Comparison of ENCODE assay signal across 8 mouse cellular contexts in the genomic region with DNA sequence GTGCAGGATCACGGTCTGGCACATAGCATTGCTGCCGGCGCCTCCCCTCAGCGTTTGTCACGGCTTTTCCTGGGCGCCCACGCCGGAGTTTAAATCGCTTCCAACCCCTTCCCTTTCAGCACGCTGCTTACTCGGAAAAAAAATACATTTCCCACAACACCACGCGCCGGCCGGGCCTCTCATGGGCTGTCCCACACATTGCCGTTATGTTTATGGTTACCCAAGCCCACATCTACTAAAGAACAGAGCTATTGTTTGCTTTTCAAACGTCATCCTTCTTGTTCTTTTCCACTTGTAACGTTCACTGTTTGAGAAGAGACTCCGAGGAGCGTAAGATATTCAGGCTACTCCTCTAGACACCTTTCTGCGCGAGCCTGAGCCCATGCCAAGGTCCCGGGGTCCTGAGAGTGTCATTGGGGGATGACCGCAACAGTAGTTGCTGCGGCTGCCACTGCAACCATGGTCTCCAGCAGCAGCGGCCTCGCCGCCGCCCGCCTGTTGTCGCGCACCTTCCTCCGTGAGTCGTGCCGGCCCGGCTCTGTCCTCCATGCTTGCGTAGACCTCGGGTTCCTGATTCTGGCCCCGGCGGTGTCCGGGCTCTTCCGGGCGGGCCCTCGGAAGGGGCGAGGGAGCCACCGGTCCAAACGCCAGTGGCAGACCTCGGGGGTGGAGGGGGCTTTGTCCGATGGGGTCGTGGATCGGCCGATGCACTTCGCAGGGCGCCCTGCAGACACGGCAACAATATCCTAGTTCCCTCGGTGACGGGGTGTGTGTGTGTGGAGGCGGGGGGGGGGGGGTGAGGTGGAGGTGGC. TPM values are rescaled to one million over a fixed set of nuclear protein-coding genes. Genes with fewer than 3 reads are reported as not detected.
DNase-seq lines count a peak whose midpoint lies in the region; ATAC-seq and TF ChIP-seq lines count a peak whose summit lies in the region.

A gene (plus strand): TSS at position 146 of the 812 bp plus-strand sequence.

- no peaks in the 10 kb centered on the region for H3K27me3 ChIP-seq in C2C12 (ENCODE audit: control insufficient read depth, insufficient read depth, insufficient read length)
- H3K27me3 ChIP-seq in erythroblast, embryonic 14.5 days (ENCODE audit: control insufficient read depth): no peaks in the 10 kb centered on the region
- H3K27me3 ChIP-seq in heart, embryonic 12.5 days (replicated peaks): no peaks in the 10 kb centered on the region
- H3K27me3 ChIP-seq in kidney, postnatal 0 days (ENCODE audit: insufficient read depth, low read length): no peaks in the 10 kb centered on the region
- H3K27me3 ChIP-seq in liver, embryonic 11.5 days (replicated peaks; ENCODE audit: control insufficient read depth, insufficient read depth, low read length): no peaks in the 10 kb centered on the region
- no peaks in the 10 kb centered on the region for H3K27me3 ChIP-seq in stomach, embryonic 14.5 days (ENCODE audit: control insufficient read depth, insufficient read depth, low read length)

- peak; percentile 96 for DNase-seq in brain, embryonic 14.5 days (ENCODE audit: low read depth)
- peak; percentile 93 for DNase-seq in kidney, postnatal 0 days (ENCODE audit: low spot score)
- DNase-seq in liver, embryonic 11.5 days (ENCODE audit: low spot score): peak; percentile 86
- DNase-seq in naive thymus-derived CD4-positive, alpha-beta T cell, adult 2 months (ENCODE audit: low read depth): peak; percentile 95

- peak within 1 kb of the TSS; percentile 87 for H3K4me3 ChIP-seq in C2C12 (ENCODE audit: insufficient read depth, poor library complexity, severe bottlenecking)
- peak within 1 kb of the TSS; percentile 94 for H3K4me3 ChIP-seq in erythroblast, embryonic 14.5 days (replicated peaks)
- H3K4me3 ChIP-seq in heart, embryonic 12.5 days: peak within 1 kb of the TSS; percentile 93
- H3K4me3 ChIP-seq in kidney, postnatal 0 days (replicated peaks; ENCODE audit: low read depth, low read length): peak within 1 kb of the TSS; percentile 92
- peak within 1 kb of the TSS; percentile 91 for H3K4me3 ChIP-seq in liver, embryonic 11.5 days (ENCODE audit: low read depth, low read length)
- peak within 1 kb of the TSS; percentile 66 for H3K4me3 ChIP-seq in stomach, embryonic 14.5 days (ENCODE audit: low read depth, low read length)

- no peaks in the 10 kb centered on the region for H3K9me3 ChIP-seq in erythroblast, embryonic 14.5 days (ENCODE audit: control insufficient read depth, low read length)
- no peaks in the 10 kb centered on the region for H3K9me3 ChIP-seq in heart, embryonic 12.5 days (replicated peaks)
- H3K9me3 ChIP-seq in kidney, postnatal 0 days (replicated peaks; ENCODE audit: low read length): no peaks in the 10 kb centered on the region
- no peaks in the 10 kb centered on the region for H3K9me3 ChIP-seq in liver, embryonic 11.5 days (ENCODE audit: control insufficient read depth, low read length)
- H3K9me3 ChIP-seq in stomach, embryonic 14.5 days (ENCODE audit: control insufficient read depth, low read depth, low read length): no peaks in the 10 kb centered on the region

- no peak for TF ChIP-seq CTCF in C2C12 (IDR thresholded peaks at IDR 0.05; ENCODE audit: control insufficient read depth, insufficient read depth, insufficient read length)
- TF ChIP-seq CTCF in brain, embryonic 14.5 days (IDR thresholded peaks at IDR 0.05; ENCODE audit: borderline replicate concordance, extremely low read depth, insufficient read depth, insufficient read length): no peak
- TF ChIP-seq CTCF in kidney, postnatal 0 days (IDR thresholded peaks at IDR 0.05; ENCODE audit: low read depth): no peak

- no peaks in the 10 kb centered on the region for H3K36me3 ChIP-seq in C2C12 (ENCODE audit: control insufficient read depth, insufficient read depth)
- peaks cover 6% of the 10 kb centered on the region for H3K36me3 ChIP-seq in erythroblast, embryonic 14.5 days (ENCODE audit: control insufficient read depth)
- peaks cover 6% of the 10 kb centered on the region for H3K36me3 ChIP-seq in heart, embryonic 12.5 days
- H3K36me3 ChIP-seq in kidney, postnatal 0 days (ENCODE audit: insufficient read depth, low read length): no peaks in the 10 kb centered on the region
- no peaks in the 10 kb centered on the region for H3K36me3 ChIP-seq in liver, embryonic 11.5 days (ENCODE audit: control insufficient read depth, insufficient read depth, low read length)
- H3K36me3 ChIP-seq in stomach, embryonic 14.5 days (ENCODE audit: control insufficient read depth, insufficient read depth, low read length): no peaks in the 10 kb centered on the region

- H3K79me2 ChIP-seq in C2C12 (ENCODE audit: control insufficient read depth, insufficient read depth): peaks cover 50% of the 10 kb centered on the region

- TF ChIP-seq POLR2A in brain, embryonic 14.5 days (IDR thresholded peaks at IDR 0.05; ENCODE audit: borderline replicate concordance, extremely low read depth, insufficient read depth, insufficient read length, poor library complexity, severe bottlenecking): peak; percentile 69; the same call in 1 of the 2 replicates

- peak within 1 kb of the TSS; percentile 85 for H3K27ac ChIP-seq in heart, embryonic 12.5 days (ENCODE audit: poor library complexity, severe bottlenecking)
- peak within 1 kb of the TSS; percentile 87 for H3K27ac ChIP-seq in kidney, postnatal 0 days
- peak within 1 kb of the TSS; percentile 71 for H3K27ac ChIP-seq in liver, embryonic 11.5 days (ENCODE audit: low read depth, low read length)
- peak within 1 kb of the TSS; percentile 59; the same call in 1 of the 2 replicates for H3K27ac ChIP-seq in stomach, embryonic 14.5 days (ENCODE audit: low read length)

- H3K4me2 ChIP-seq in heart, embryonic 12.5 days: peak within 1 kb of the TSS; percentile 66
- H3K4me2 ChIP-seq in kidney, postnatal 0 days (ENCODE audit: low read length): peak within 1 kb of the TSS; percentile 79
- peak within 1 kb of the TSS; percentile 81 for H3K4me2 ChIP-seq in liver, embryonic 11.5 days
- H3K4me2 ChIP-seq in stomach, embryonic 14.5 days (replicated peaks; ENCODE audit: low read depth, low read length): peak within 1 kb of the TSS; percentile 56

- peaks cover 38% of the 10 kb centered on the region for H3K79me3 ChIP-seq in C2C12 (ENCODE audit: low read depth)

- peak within 1 kb of the TSS; percentile 95 for H3K9ac ChIP-seq in heart, embryonic 12.5 days
- peak within 1 kb of the TSS; percentile 86 for H3K9ac ChIP-seq in kidney, postnatal 0 days (ENCODE audit: low read depth, low read length)
- peak within 1 kb of the TSS; percentile 90 for H3K9ac ChIP-seq in liver, embryonic 11.5 days (ENCODE audit: low read depth, low read length)
- H3K9ac ChIP-seq in stomach, embryonic 14.5 days (replicated peaks; ENCODE audit: low read depth, low read length): peak within 1 kb of the TSS; percentile 60

- WGBS in heart, embryonic 12.5 days: under 1% methylated on average over 58 of the region's 58 CpGs
- WGBS in kidney, postnatal 0 days: under 1% methylated on average over 56 of the region's 58 CpGs
- under 1% methylated on average over 57 of the region's 58 CpGs for WGBS in liver, embryonic 11.5 days
- under 1% methylated on average over 58 of the region's 58 CpGs for WGBS in stomach, embryonic 14.5 days

- peaks cover 31% of the 10 kb centered on the region for H3K4me1 ChIP-seq in erythroblast, embryonic 14.5 days (ENCODE audit: control insufficient read depth)
- H3K4me1 ChIP-seq in heart, embryonic 12.5 days (replicated peaks): peaks cover 24% of the 10 kb centered on the region
- peaks cover 3% of the 10 kb centered on the region for H3K4me1 ChIP-seq in kidney, postnatal 0 days (replicated peaks; ENCODE audit: insufficient read depth, low read length)
- peaks cover 14% of the 10 kb centered on the region; the same call in 1 of the 2 replicates for H3K4me1 ChIP-seq in liver, embryonic 11.5 days (replicated peaks; ENCODE audit: control insufficient read depth, insufficient read depth, low read length)
- H3K4me1 ChIP-seq in stomach, embryonic 14.5 days (ENCODE audit: control insufficient read depth, insufficient read depth, low read length): peaks cover 6% of the 10 kb centered on the region; the same call in 1 of the 2 replicates

- ATAC-seq in heart, embryonic 12.5 days (ENCODE audit: insufficient number of reproducible peaks, low FRiP score): peak; percentile 94
- ATAC-seq in kidney, postnatal 0 days (replicated peaks; ENCODE audit: low FRiP score, low read depth): peak; percentile 92
- ATAC-seq in liver, embryonic 11.5 days (replicated peaks; ENCODE audit: low FRiP score): peak; percentile 93
- ATAC-seq in stomach, embryonic 14.5 days (ENCODE audit: insufficient number of reproducible peaks, insufficient read depth, low FRiP score, low read depth): peak; percentile 93

- H3ac ChIP-seq in C2C12 (ENCODE audit: control insufficient read depth, insufficient read length, low read depth): peak within 1 kb of the TSS; percentile 81

TF ChIP-seq in C2C12, 6 proteins besides CTCF, POLR2A, EP300 and RAD21:
- TF ChIP-seq MAX (IDR thresholded peaks at IDR 0.05) (peak; percentile 100), CEBPB (IDR thresholded peaks at IDR 0.05; ENCODE audit: low read depth) (no peak)

RNA-seq across cellular contexts. Expression of the gene that starts here (rescaled TPM):
- 127 TPM for polyA plus RNA-seq in C2C12 (2012; fragmentation: generic; extraction: Trizol)
- polyA plus RNA-seq in brain, embryonic 14.5 days (2012; rRNA removed): 89.7 and 105 TPM in 2 replicates
- polyA plus RNA-seq in erythroblast, embryonic 14.5 days (2012): 2.5 and 5.0 TPM in 2 replicates
- polyA plus RNA-seq in heart, embryonic 12.5 days (2016; fragmentation: Nextera tagmentation; extraction: Ambion mirVana): 240 and 261 TPM in 2 replicates
- 307 and 315 TPM in 2 replicates for polyA plus RNA-seq in kidney, postnatal 0 days (2015; fragmentation: Nextera tagmentation; extraction: Ambion mirVana)
- 188 and 206 TPM in 2 replicates for polyA plus RNA-seq in liver, embryonic 11.5 days (2014; fragmentation: Nextera tagmentation; extraction: Ambion mirVana)
- polyA plus RNA-seq in stomach, embryonic 14.5 days (2014; fragmentation: Nextera tagmentation; extraction: Ambion mirVana): 170 and 179 TPM in 2 replicates

Comparison
In these comparisons a context has a peak if more than half of its experiments do, and no peak if none do; other contexts are left out.
1. Peak in every context shown above with its lines: DNase-seq, ATAC-seq, H3K4me3 ChIP-seq and H3K27ac ChIP-seq.
2. RNA of the gene that starts here (polyA plus RNA-seq): 307 to 315 TPM in kidney, postnatal 0 days, 240 to 261 TPM in heart, embryonic 12.5 days, 188 to 206 TPM in liver, embryonic 11.5 days, 170 to 179 TPM in stomach, embryonic 14.5 days, 127 TPM in C2C12 (single experiment) and 89.7 to 105 TPM in brain, embryonic 14.5 days; 2.5 to 5.0 TPM in erythroblast, embryonic 14.5 days; every median in the first group is over 10 times any median in the second.